Mouse (Mus musculus) midbrain, embryonic 14.5 days (tissue): ENCODE results near the gene Pgrmc2. TPM values are rescaled to one million over a fixed set of nuclear protein-coding genes. Genes with fewer than 3 reads are reported as not detected.

ENCODE experiments used
- ATAC-seq: fragments of 200-750 bp; cut with Nextera tagmentation; 2 replicates; pipeline ENCODE4 v1.8.0; 2017; ENCODE audit warnings: moderate number of reproducible peaks, moderate library complexity; ENCODE audit not compliant: low FRiP score, low TSS enrichment
- DNase-seq: peaks from one replicate; pipeline ENCODE4 v3.0.0-alpha.2; 2015
- H3K27ac ChIP-seq: fragments of 300-500 bp; sonication (generic); replicated peaks from 2 replicates; pipeline ENCODE4 v1.5.1; 2014; ENCODE audit warnings: mild to moderate bottlenecking, low read depth, low read length, moderate library complexity
- H3K27me3 ChIP-seq: fragments of 300-500 bp; sonication (generic); 2 replicates; pipeline ENCODE4 v1.6.1; 2014; ENCODE audit warnings: low read length, control low read depth, mixed read lengths; ENCODE audit not compliant: control insufficient read depth, insufficient read depth
- H3K36me3 ChIP-seq: fragments of 300-500 bp; sonication (generic); 2 replicates; pipeline ENCODE4 v1.6.1; 2014; ENCODE audit warnings: low read length, control low read depth; ENCODE audit not compliant: control insufficient read depth, insufficient read depth
- H3K4me1 ChIP-seq: fragments of 300-500 bp; sonication (generic); 2 replicates; pipeline ENCODE4 v1.6.1; 2014; ENCODE audit warnings: mild to moderate bottlenecking, antibody characterized with exemption, low read length, control low read depth; ENCODE audit not compliant: control insufficient read depth, insufficient read depth
- H3K4me2 ChIP-seq: fragments of 300-500 bp; sonication (generic); 2 replicates; pipeline ENCODE4 v1.6.1; 2014; ENCODE audit warnings: mild to moderate bottlenecking, low read length, moderate library complexity
- H3K4me3 ChIP-seq: fragments of 300-500 bp; sonication (generic); replicated peaks from 2 replicates; pipeline ENCODE4 v1.5.1; 2014; ENCODE audit warnings: low read depth, low read length
- H3K9ac ChIP-seq: fragments of 300-500 bp; sonication (generic); replicated peaks from 2 replicates; pipeline ENCODE4 v1.6.1; 2014; ENCODE audit warnings: mild to moderate bottlenecking, low read length, moderate library complexity
- H3K9me3 ChIP-seq: fragments of 300-500 bp; sonication (generic); 2 replicates; pipeline ENCODE4 v1.6.1; 2016; ENCODE audit warnings: low read length, control low read depth, mixed read lengths; ENCODE audit not compliant: control insufficient read depth
- WGBS: fragments of 180-500 bp; shearing (Covaris S2); extraction: QIAGEN DNeasy Blood & Tissue Kit; methylation state at CpG from one replicate; pipeline ENCODE4 v1.1.7; 2014; 5-methylcytosine and 5-hydroxymethylcytosine counted together
- polyA plus RNA-seq: library from polyadenylated mRNA; unstranded; fragments of >200 nt; fragmentation: Nextera tagmentation; extraction: Ambion mirVana; gene quantifications from 2 replicates; pipeline ENCODE4 v1.2.1, GENCODE M21; 2014

Pgrmc2 gene
- polyA plus RNA-seq, 1 experiment from 2014 or later = 23.0 TPM

- H3K4me3 ChIP-seq = no peak overlapping the region
- H3K27me3 ChIP-seq = no peaks in the 10 kb centered on the region
- WGBS = 92% methylated on average over 3 of the region's 3 CpGs
- no peak overlapping the region for H3K27ac ChIP-seq
- no peak overlapping the region for H3K4me2 ChIP-seq
- H3K4me1 ChIP-seq = no peaks in the 10 kb centered on the region
- peaks cover 14% of the 10 kb centered on the region; the same call in 1 of the 2 replicates for H3K36me3 ChIP-seq
- DNase-seq (no peak), ATAC-seq (no peak)
- no peak overlapping the region for H3K9ac ChIP-seq
- H3K9me3 ChIP-seq = no peaks in the 10 kb centered on the region
Observed at GRCm38 (mm10) chr3:41061831-41062565, 20.8 kb downstream of the Pgrmc2 start.

GRCm38 (mm10) chr3:41059249-41059648 is 23.6 kb downstream of the Pgrmc2 start:
- DNase-seq = no peak
- no peak overlapping the region for H3K4me2 ChIP-seq
- 88% methylated on average over 3 of the region's 3 CpGs for WGBS
- H3K4me3 ChIP-seq = no peak overlapping the region
- ATAC-seq = no peak
- no peaks in the 10 kb centered on the region for H3K4me1 ChIP-seq
- H3K9me3 ChIP-seq = 0 out of 2 replicates have a peak, but pooled peaks cover 3% of the 10 kb centered on the region
- no peak overlapping the region for H3K9ac ChIP-seq
- H3K27ac ChIP-seq = no peak overlapping the region
- H3K36me3 ChIP-seq = no peaks in the 10 kb centered on the region
- no peaks in the 10 kb centered on the region for H3K27me3 ChIP-seq

GRCm38 (mm10) chr3:41058395-41058794 is 24.5 kb downstream of the Pgrmc2 start:
- DNase-seq (peak; percentile 11), ATAC-seq (0 out of 2 replicates have a peak, but pooled peaks have one; percentile 38)
- no peaks in the 10 kb centered on the region for H3K36me3 ChIP-seq
- no peak overlapping the region for H3K4me3 ChIP-seq
- H3K4me2 ChIP-seq = no peak overlapping the region
- H3K9ac ChIP-seq = no peak overlapping the region
- no peaks in the 10 kb centered on the region for H3K27me3 ChIP-seq
- no peak overlapping the region for H3K27ac ChIP-seq
- 76% methylated on average over 2 of the region's 2 CpGs for WGBS
- H3K4me1 ChIP-seq = no peaks in the 10 kb centered on the region
- 0 out of 2 replicates have a peak, but pooled peaks cover 3% of the 10 kb centered on the region for H3K9me3 ChIP-seq

- H3K4me1 ChIP-seq = no peaks in the 10 kb centered on the region
- H3K9ac ChIP-seq = no peak overlapping the region
- 0 out of 2 replicates have a peak, but pooled peaks cover 3% of the 10 kb centered on the region for H3K9me3 ChIP-seq
- no peak overlapping the region for H3K27ac ChIP-seq
- no peaks in the 10 kb centered on the region for H3K27me3 ChIP-seq
- no peak overlapping the region for H3K4me2 ChIP-seq
- DNase-seq (no peak), ATAC-seq (no peak)
- 95% methylated on average over 3 of the region's 3 CpGs for WGBS
- H3K36me3 ChIP-seq = no peaks in the 10 kb centered on the region
- no peak overlapping the region for H3K4me3 ChIP-seq
Observed at GRCm38 (mm10) chr3:41053334-41053733, 29.5 kb downstream of the Pgrmc2 start.

GRCm38 (mm10) chr3:41047838-41048237 is 35.0 kb downstream of the Pgrmc2 start:
- 78% methylated on average over 6 of the region's 6 CpGs for WGBS
- Histone ChIP-seq H3K9ac (no peak overlapping the region), H3K4me3 (no peak overlapping the region), H3K27me3 (no peaks in the 10 kb centered on the region), H3K27ac (no peak overlapping the region), H3K4me1 (no peaks in the 10 kb centered on the region), H3K4me2 (no peak overlapping the region), H3K36me3 (no peaks in the 10 kb centered on the region), H3K9me3 (no peaks in the 10 kb centered on the region)
- DNase-seq (no peak), ATAC-seq (no peak)

- Histone ChIP-seq H3K4me2 (no peak overlapping the region), H3K4me1 (no peaks in the 10 kb centered on the region), H3K36me3 (no peaks in the 10 kb centered on the region), H3K9me3 (no peaks in the 10 kb centered on the region), H3K27ac (no peak overlapping the region), H3K9ac (no peak overlapping the region), H3K4me3 (no peak overlapping the region), H3K27me3 (no peaks in the 10 kb centered on the region)
- WGBS = 79% methylated on average over 11 of the region's 11 CpGs
- DNase-seq (no peak), ATAC-seq (no peak)
Observed at GRCm38 (mm10) chr3:41043756-41044354, 39.0 kb downstream of the Pgrmc2 start.

GRCm38 (mm10) chr3:41042195-41042938 is 40.5 kb downstream of the Pgrmc2 start:
- peak; percentile 79 for DNase-seq
- 86% methylated on average over 4 of the region's 4 CpGs for WGBS
- H3K9me3 ChIP-seq = no peaks in the 10 kb centered on the region

GRCm38 (mm10) chr3:41041241-41041640 is 41.6 kb downstream of the Pgrmc2 start:
- H3K9ac ChIP-seq = no peak overlapping the region
- H3K4me1 ChIP-seq = no peaks in the 10 kb centered on the region
- H3K27me3 ChIP-seq = no peaks in the 10 kb centered on the region
- H3K4me3 ChIP-seq = no peak overlapping the region
- no peak overlapping the region for H3K27ac ChIP-seq
- H3K36me3 ChIP-seq = no peaks in the 10 kb centered on the region
- H3K9me3 ChIP-seq = no peaks in the 10 kb centered on the region
- H3K4me2 ChIP-seq = no peak overlapping the region
- DNase-seq (no peak), ATAC-seq (no peak)
- WGBS = 81% methylated on average over 5 of the region's 5 CpGs

More at GRCm38 (mm10) chr3:41042195-41042938, 40.5 kb downstream of the Pgrmc2 start:
- ATAC-seq = peak; percentile 67; the same call in 1 of the 2 replicates
- H3K36me3 ChIP-seq = no peaks in the 10 kb centered on the region
- H3K27me3 ChIP-seq = no peaks in the 10 kb centered on the region
- H3K4me3 ChIP-seq = no peak overlapping the region
- H3K4me2 ChIP-seq = no peak overlapping the region
- no peak overlapping the region for H3K27ac ChIP-seq
- H3K4me1 ChIP-seq = no peaks in the 10 kb centered on the region
- H3K9ac ChIP-seq = no peak overlapping the region
